Mouse (Mus musculus) liver, postnatal 0 days (tissue): ENCODE measurements around the gene Cttnbp2nl.

Experiments used
- CTCF ChIP-seq: sonication (generic); IDR thresholded peaks from 2 replicates; pipeline ENCODE4 v1.5.1; 2016; ENCODE audit warnings: antibody characterized with exemption, low read depth
- EP300 ChIP-seq: IDR thresholded peaks from 2 replicates; pipeline ENCODE4 v1.6.1; 2016; ENCODE audit warnings: antibody characterized with exemption, low read depth, mild to moderate bottlenecking

DNA sequence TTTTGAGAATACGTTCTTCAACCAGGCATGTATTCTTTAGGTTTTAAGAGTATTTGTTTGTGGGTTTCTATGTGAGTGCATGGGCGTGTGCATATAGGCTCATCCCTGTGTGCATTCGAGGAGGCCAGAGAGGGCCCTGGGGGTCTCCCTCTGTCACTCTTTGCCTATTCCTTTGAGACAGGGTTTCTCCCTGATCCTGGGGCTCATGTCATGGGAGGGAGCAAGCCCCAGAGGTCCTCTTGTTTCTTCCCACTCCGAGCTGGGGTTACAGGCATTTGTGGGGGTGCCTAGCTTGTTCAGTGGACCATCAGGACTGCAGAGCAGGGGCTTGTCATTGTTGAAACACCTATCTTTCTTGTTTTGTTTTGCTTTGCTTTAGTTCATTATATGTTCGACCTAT lies 65.1 kb downstream of the Cttnbp2nl start:
- TF ChIP-seq CTCF (no peak), EP300 (no peak)
